ENCODE assay signal across 8 mouse cellular contexts in genomic region chr5:122209591-122210368, GRCm38 (mm10). TPM values are rescaled to one million over a fixed set of nuclear protein-coding genes. Genes with fewer than 3 reads are reported as not detected.
DNase-seq lines count a peak whose midpoint lies in the region; ATAC-seq and TF ChIP-seq lines count a peak whose summit lies in the region.

No protein-coding gene starts in this region.

- no peaks in the 10 kb centered on the region for H3K27me3 ChIP-seq in hindbrain, embryonic 15.5 days
- no peaks in the 10 kb centered on the region for H3K27me3 ChIP-seq in liver, adult 2 months (ENCODE audit: control insufficient read depth, insufficient read depth, low read length)
- H3K27me3 ChIP-seq in midbrain, embryonic 16.5 days (ENCODE audit: control insufficient read depth, insufficient read depth, low read depth, low read length) = no peaks in the 10 kb centered on the region
- no peaks in the 10 kb centered on the region for H3K27me3 ChIP-seq in stomach, embryonic 16.5 days (ENCODE audit: control insufficient read depth, insufficient read depth, low read length)

- DNase-seq in CD8-positive naive resting alpha-beta T cell, adult 2 months (ENCODE audit: low read depth in 2 of 2, low spot score in 2 of 2) = peak; percentile 62 to 68
- DNase-seq in gastrocnemius, adult 8-10 months (ENCODE audit: low spot score in 2 of 2) = peak; percentile 26 to 39
- DNase-seq in liver, adult 2 months (ENCODE audit: extremely low read depth, low read depth, low spot score) = no peak
- no peak for DNase-seq in left cerebral cortex, postnatal 14 days (ENCODE audit: low spot score in 2 of 2)

- H3K4me3 ChIP-seq in bone marrow, adult 2 months (replicated peaks; ENCODE audit: control insufficient read depth, low read depth, low read length) = peak overlapping the region; percentile 71
- 0 out of 2 replicates have a peak overlapping the region, but pooled peaks have one; percentile 3 for H3K4me3 ChIP-seq in hindbrain, embryonic 15.5 days
- H3K4me3 ChIP-seq in liver, adult 2 months (ENCODE audit: insufficient read depth, low read depth, low read length) = peak overlapping the region; percentile 58
- H3K4me3 ChIP-seq in midbrain, embryonic 16.5 days (ENCODE audit: low read depth, low read length) = peak overlapping the region; percentile 15
- peak overlapping the region; percentile 38 for H3K4me3 ChIP-seq in stomach, embryonic 16.5 days (replicated peaks; ENCODE audit: low read length)

- TF ChIP-seq POLR2A in bone marrow, adult 2 months (IDR thresholded peaks at IDR 0.05; ENCODE audit: borderline replicate concordance, control insufficient read depth, low read depth, low read length) = peak; percentile 60; the same call in 1 of the 2 replicates
- no peak for TF ChIP-seq POLR2A in liver, adult 2 months (IDR thresholded peaks at IDR 0.05; ENCODE audit: extremely low read depth, insufficient read depth, low read length)

- peaks cover 16% of the 10 kb centered on the region for H3K4me1 ChIP-seq in bone marrow, adult 2 months (ENCODE audit: control insufficient read depth, insufficient read depth, low read length)
- peaks cover 9% of the 10 kb centered on the region; the same call in 1 of the 2 replicates for H3K4me1 ChIP-seq in hindbrain, embryonic 15.5 days (replicated peaks)
- no peaks in the 10 kb centered on the region for H3K4me1 ChIP-seq in liver, adult 2 months (ENCODE audit: control insufficient read depth, insufficient read depth, low read length)
- peaks cover 6% of the 10 kb centered on the region for H3K4me1 ChIP-seq in midbrain, embryonic 16.5 days (ENCODE audit: control insufficient read depth, insufficient read depth, low read length)
- H3K4me1 ChIP-seq in stomach, embryonic 16.5 days (ENCODE audit: control insufficient read depth, insufficient read depth, low read length) = peaks cover 4% of the 10 kb centered on the region; the same call in 1 of the 2 replicates

- H3K4me2 ChIP-seq in hindbrain, embryonic 15.5 days = peak overlapping the region; percentile 39
- H3K4me2 ChIP-seq in midbrain, embryonic 16.5 days (ENCODE audit: low read length) = peak overlapping the region; percentile 43
- peak overlapping the region; percentile 49 for H3K4me2 ChIP-seq in stomach, embryonic 16.5 days (ENCODE audit: low read depth, low read length)

- H3K27ac ChIP-seq in bone marrow, adult 2 months (ENCODE audit: control insufficient read depth, insufficient read depth, low read depth, low read length, poor library complexity) = peak overlapping the region; percentile 72
- H3K27ac ChIP-seq in hindbrain, embryonic 15.5 days (replicated peaks) = no peak overlapping the region
- H3K27ac ChIP-seq in liver, adult 2 months (replicated peaks; ENCODE audit: insufficient read depth, low read depth, low read length) = 0 out of 2 replicates have a peak overlapping the region, but pooled peaks have one; percentile 14
- H3K27ac ChIP-seq in midbrain, embryonic 16.5 days (ENCODE audit: low read length) = no peak overlapping the region
- 0 out of 2 replicates have a peak overlapping the region, but pooled peaks have one; percentile 39 for H3K27ac ChIP-seq in stomach, embryonic 16.5 days (ENCODE audit: low read length)

- H3K9me3 ChIP-seq in hindbrain, embryonic 15.5 days = no peaks in the 10 kb centered on the region
- no peaks in the 10 kb centered on the region for H3K9me3 ChIP-seq in midbrain, embryonic 16.5 days (replicated peaks; ENCODE audit: control insufficient read depth, low read length, poor library complexity, severe bottlenecking)
- no peaks in the 10 kb centered on the region for H3K9me3 ChIP-seq in stomach, embryonic 16.5 days (replicated peaks; ENCODE audit: control insufficient read depth, low read length)

- TF ChIP-seq CTCF in bone marrow, adult 2 months (IDR thresholded peaks at IDR 0.05; ENCODE audit: control insufficient read depth, insufficient read depth, low read length) = no peak
- TF ChIP-seq CTCF in liver, adult 2 months (IDR thresholded peaks at IDR 0.05; ENCODE audit: low read depth, low read length) = no peak

- WGBS in bone marrow, adult 2 months = 4% methylated on average over 21 of the region's 21 CpGs
- WGBS in hindbrain, embryonic 15.5 days = 5% methylated on average over 21 of the region's 21 CpGs
- WGBS in liver, adult 2 months = 27% methylated on average over 20 of the region's 21 CpGs
- WGBS in midbrain, embryonic 16.5 days = 3% methylated on average over 21 of the region's 21 CpGs
- 5% methylated on average over 20 of the region's 21 CpGs for WGBS in stomach, embryonic 16.5 days

- intact Hi-C loops in left cerebral cortex, postnatal 14 days (cut with DNase I) = no loop called here

- no peak overlapping the region for H3K9ac ChIP-seq in hindbrain, embryonic 15.5 days
- H3K9ac ChIP-seq in liver, adult 2 months (ENCODE audit: low read depth, low read length) = peak overlapping the region; percentile 70
- no peak overlapping the region for H3K9ac ChIP-seq in midbrain, embryonic 16.5 days (ENCODE audit: low read depth, low read length)
- H3K9ac ChIP-seq in stomach, embryonic 16.5 days (ENCODE audit: low read length) = peak overlapping the region; percentile 63

- H3K36me3 ChIP-seq in hindbrain, embryonic 15.5 days = no peaks in the 10 kb centered on the region
- no peaks in the 10 kb centered on the region for H3K36me3 ChIP-seq in liver, adult 2 months (ENCODE audit: control insufficient read depth, insufficient read depth, low read length)
- no peaks in the 10 kb centered on the region for H3K36me3 ChIP-seq in midbrain, embryonic 16.5 days (ENCODE audit: control insufficient read depth, insufficient read depth, low read length)
- H3K36me3 ChIP-seq in stomach, embryonic 16.5 days (ENCODE audit: control insufficient read depth, insufficient read depth, low read length) = no peaks in the 10 kb centered on the region

- ATAC-seq in hindbrain, embryonic 15.5 days (ENCODE audit: low FRiP score, low read depth) = no peak
- no peak for ATAC-seq in midbrain, embryonic 16.5 days
- ATAC-seq in stomach, embryonic 16.5 days (ENCODE audit: insufficient read depth, low FRiP score) = peak; percentile 87

- H3K79me2 ChIP-seq in liver, adult 2 months (ENCODE audit: control insufficient read depth, insufficient read depth, low read length) = no peaks in the 10 kb centered on the region

RNA-seq across cellular contexts. Expression of gene Hvcn1, which starts 3.2 kb away (rescaled TPM):
- 18.2 and 30.0 TPM in 2 replicates for polyA plus RNA-seq in bone marrow, adult 2 months (2011; ENCODE audit: insufficient read depth, insufficient read length, low replicate concordance, missing spikeins)
- total RNA-seq in gastrocnemius, adult 8-10 months (2022) = 1 to 10 TPM in 1 of 4 experiments, under 1 TPM in 3; 0.24 to 1.3 (median 0.46) TPM
- polyA plus RNA-seq in hindbrain, embryonic 15.5 days (2015; fragmentation: Nextera tagmentation; extraction: Ambion mirVana) = 1.4 and 1.6 TPM in 2 replicates
- 1.5 and 3.0 TPM in 2 replicates for total RNA-seq in liver, adult 2 months (2014; rRNA removed)
- polyA plus RNA-seq in liver, adult 2 months (2012; rRNA removed) = 0.82 and 1.7 TPM in 2 replicates
- 1.7 and 1.8 TPM in 2 replicates for polyA plus RNA-seq in midbrain, embryonic 16.5 days (2015; fragmentation: Nextera tagmentation; extraction: Ambion mirVana)
- 5.6 and 7.0 TPM in 2 replicates for polyA plus RNA-seq in stomach, embryonic 16.5 days (2015; fragmentation: Nextera tagmentation; extraction: Ambion mirVana)
- total RNA-seq in left cerebral cortex, postnatal 14 days (2021) = 1 to 10 TPM; 2.0 to 2.4 TPM

RNA-seq across cellular contexts. Expression of gene Ppp1cc, which starts 51.7 kb away (rescaled TPM):
- polyA plus RNA-seq in bone marrow, adult 2 months (2011; ENCODE audit: insufficient read depth, insufficient read length, low replicate concordance, missing spikeins) = 221 and 312 TPM in 2 replicates
- 100 to 1,000 TPM; 108 to 221 (median 143) TPM for total RNA-seq in gastrocnemius, adult 8-10 months (2022)
- polyA plus RNA-seq in hindbrain, embryonic 15.5 days (2015; fragmentation: Nextera tagmentation; extraction: Ambion mirVana) = 210 and 213 TPM in 2 replicates
- 100 TPM in 2 replicates for total RNA-seq in liver, adult 2 months (2014; rRNA removed)
- 34.9 and 36.4 TPM in 2 replicates for polyA plus RNA-seq in liver, adult 2 months (2012; rRNA removed)
- polyA plus RNA-seq in midbrain, embryonic 16.5 days (2015; fragmentation: Nextera tagmentation; extraction: Ambion mirVana) = 188 and 193 TPM in 2 replicates
- polyA plus RNA-seq in stomach, embryonic 16.5 days (2015; fragmentation: Nextera tagmentation; extraction: Ambion mirVana) = 166 and 171 TPM in 2 replicates
- 100 to 1,000 TPM; 161 to 170 TPM for total RNA-seq in left cerebral cortex, postnatal 14 days (2021)

RNA-seq across cellular contexts. Expression of gene Tctn1, which starts 54.5 kb away (rescaled TPM):
- 6.5 and 17.7 TPM in 2 replicates for polyA plus RNA-seq in bone marrow, adult 2 months (2011; ENCODE audit: insufficient read depth, insufficient read length, low replicate concordance, missing spikeins)
- total RNA-seq in gastrocnemius, adult 8-10 months (2022) = 1 to 10 TPM; 1.4 to 2.1 (median 1.7) TPM
- polyA plus RNA-seq in hindbrain, embryonic 15.5 days (2015; fragmentation: Nextera tagmentation; extraction: Ambion mirVana) = 5.1 and 5.3 TPM in 2 replicates
- total RNA-seq in liver, adult 2 months (2014; rRNA removed) = 1.6 and 1.9 TPM in 2 replicates
- 3.5 and 5.9 TPM in 2 replicates for polyA plus RNA-seq in liver, adult 2 months (2012; rRNA removed)
- polyA plus RNA-seq in midbrain, embryonic 16.5 days (2015; fragmentation: Nextera tagmentation; extraction: Ambion mirVana) = 5.4 and 7.3 TPM in 2 replicates
- 5.0 and 7.2 TPM in 2 replicates for polyA plus RNA-seq in stomach, embryonic 16.5 days (2015; fragmentation: Nextera tagmentation; extraction: Ambion mirVana)
- 10 to 100 TPM; 10.4 to 12.1 TPM for total RNA-seq in left cerebral cortex, postnatal 14 days (2021)

Comparison
In these comparisons a context has a peak if more than half of its experiments do, and no peak if none do; other contexts are left out.
1. DNase-seq: peak in CD8-positive naive resting alpha-beta T cell, adult 2 months (2 of 2) and gastrocnemius, adult 8-10 months (2 of 2); none in liver, adult 2 months (single experiment) and left cerebral cortex, postnatal 14 days (0 of 2).
2. H3K27ac ChIP-seq: peak in bone marrow, adult 2 months (single experiment), liver, adult 2 months (single experiment) and stomach, embryonic 16.5 days (single experiment); none in hindbrain, embryonic 15.5 days (single experiment) and midbrain, embryonic 16.5 days (single experiment).
3. H3K4me3 ChIP-seq: peak in every context shown above with its lines; median percentile 71 in bone marrow, adult 2 months; 58 in liver, adult 2 months; 38 in stomach, embryonic 16.5 days; 15 in midbrain, embryonic 16.5 days; 3 in hindbrain, embryonic 15.5 days.
4. H3K9ac ChIP-seq: peak in liver, adult 2 months (single experiment) and stomach, embryonic 16.5 days (single experiment); none in hindbrain, embryonic 15.5 days (single experiment) and midbrain, embryonic 16.5 days (single experiment).
5. Peak in every context shown above with its lines, with median percentiles within 50 percentile points of each other: H3K4me2 ChIP-seq.